ENCODE assay signal across 14 mouse cellular contexts in the genomic region with DNA sequence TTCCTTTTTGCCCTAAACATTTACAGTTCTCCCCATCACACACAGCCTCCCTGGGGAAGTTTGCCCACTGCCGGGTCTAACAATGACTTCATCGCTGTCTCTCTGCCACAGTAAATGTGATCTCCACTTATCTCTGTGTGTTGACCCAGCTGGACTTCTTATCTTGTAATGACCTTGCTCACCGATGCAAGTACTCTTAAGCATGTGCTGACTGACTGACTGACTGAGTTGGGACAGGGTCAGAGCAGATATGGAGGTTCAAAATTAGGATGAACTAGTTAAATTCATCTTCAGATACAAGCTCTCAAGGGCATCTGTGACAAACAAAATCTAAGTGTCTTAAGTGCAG.
"Had no signal": no experiment of that assay in that cellular context is flagged by ENCODE, and none has a peak within 500 bp of the region (broad histone marks: within the 10 kb centered on the region; RNA-seq: fewer than 3 reads in every experiment).

No protein-coding gene starts in this region.

- H3K4me2 ChIP-seq: kidney, embryonic 15.5 days; liver, embryonic 13.5 days; midbrain, embryonic 13.5 days; neural tube, embryonic 13.5 days had no signal

- H3K4me1 ChIP-seq: liver, embryonic 13.5 days had no signal

- H3K36me3 ChIP-seq: kidney, embryonic 15.5 days; liver, embryonic 13.5 days; midbrain, embryonic 13.5 days; neural tube, embryonic 13.5 days had no signal

- H3K9me3 ChIP-seq: kidney, embryonic 15.5 days; liver, embryonic 13.5 days; midbrain, embryonic 13.5 days; neural tube, embryonic 13.5 days had no signal

- H3K27me3 ChIP-seq: liver, embryonic 13.5 days had no signal

- DNase-seq: kidney, adult 8-10 months; kidney, postnatal 14 days; liver, embryonic 13.5 days; lung, adult 2 months; lung, postnatal 14 days; lung, postnatal 4 days; right cerebral cortex, postnatal 25 days; thymus, adult 18-20 months; thymus, postnatal 36 days had no signal

- H3K9ac ChIP-seq: kidney, embryonic 15.5 days; liver, embryonic 13.5 days; neural tube, embryonic 13.5 days had no signal

- H3K27ac ChIP-seq: kidney, embryonic 15.5 days; liver, embryonic 13.5 days; midbrain, embryonic 13.5 days; neural tube, embryonic 13.5 days had no signal

- H3K4me3 ChIP-seq: kidney, embryonic 15.5 days; liver, embryonic 13.5 days; midbrain, embryonic 13.5 days; myocyte; neural tube, embryonic 13.5 days had no signal

- ATAC-seq: midbrain, embryonic 13.5 days; midbrain, embryonic 16.5 days had no signal
